Mouse (Mus musculus): ENCODE measurements around the gene Ebf1. TPM values are rescaled to one million over a fixed set of nuclear protein-coding genes. Genes with fewer than 3 reads are reported as not detected.
"Not testable (repeated sequence)": the region's sequence is repeated elsewhere in the genome, so short reads cannot be mapped to it uniquely, and the experiment has no call there.

Gene Ebf1
- 1 to 10 TPM; 2.9 to 6.1 TPM for total RNA-seq (2021)

GRCm38 (mm10) chr11:44616788-44617712 lies at the start of gene Ebf1:
Gene Ebf1 (plus strand): TSS chr11:44617317.
- DNase-seq (ENCODE audit: low spot score in 2 of 2) = peak in 1 of 2 experiments; percentile 36
- intact Hi-C loops (cut with DNase I) = loop anchor here (10.0 kb wide), 2 partner anchors 1058 to 1118 kb away; no protein-coding TSS in a partner anchor

GRCm38 (mm10) chr11:44570336-44570735 lies 46.8 kb upstream of the Ebf1 start:
- intact Hi-C loops (cut with DNase I); DNase-seq (ENCODE audit: low spot score in 2 of 2): not testable (repeated sequence)

- intact Hi-C loops (cut with DNase I) = no loop called here
These were observed 44.3 kb upstream of the Ebf1 start for GRCm38 (mm10) chr11:44572781-44573180.

GRCm38 (mm10) chr11:44573396-44573795 lies 43.7 kb upstream of the Ebf1 start:
- DNase-seq (ENCODE audit: low spot score in 2 of 2) = no peak
- intact Hi-C loops (cut with DNase I) = no loop called here

More at GRCm38 (mm10) chr11:44572781-44573180, 44.3 kb upstream of the Ebf1 start:
- no peak for DNase-seq (ENCODE audit: low spot score in 2 of 2)

GRCm38 (mm10) chr11:44574391-44574790 lies 42.7 kb upstream of the Ebf1 start:
- DNase-seq (ENCODE audit: low spot score in 2 of 2) = no peak
- intact Hi-C loops (cut with DNase I) = no loop called here

- no peak for DNase-seq (ENCODE audit: low spot score in 2 of 2)
- intact Hi-C loops (cut with DNase I) = no loop called here
These were observed 42.3 kb upstream of the Ebf1 start for GRCm38 (mm10) chr11:44574820-44575219.

- no peak for DNase-seq (ENCODE audit: low spot score in 2 of 2)
- intact Hi-C loops (cut with DNase I) = no loop called here
These were observed 39.2 kb upstream of the Ebf1 start for GRCm38 (mm10) chr11:44577911-44578310.

GRCm38 (mm10) chr11:44581277-44581683 lies 35.8 kb upstream of the Ebf1 start:
- DNase-seq (ENCODE audit: low spot score in 2 of 2) = no peak
- intact Hi-C loops (cut with DNase I) = no loop called here

GRCm38 (mm10) chr11:44586047-44586696 lies 30.9 kb upstream of the Ebf1 start:
- intact Hi-C loops (cut with DNase I) = no loop called here
- peak; percentile 50 to 64 for DNase-seq (ENCODE audit: low spot score in 2 of 2)

- intact Hi-C loops (cut with DNase I) = no loop called here
These were observed 24.1 kb upstream of the Ebf1 start for GRCm38 (mm10) chr11:44593016-44593415.

GRCm38 (mm10) chr11:44594768-44595167 lies 22.3 kb upstream of the Ebf1 start:
- DNase-seq (ENCODE audit: low spot score in 2 of 2) = no peak
- intact Hi-C loops (cut with DNase I) = no loop called here

More at GRCm38 (mm10) chr11:44593016-44593415, 24.1 kb upstream of the Ebf1 start:
- DNase-seq (ENCODE audit: low spot score in 2 of 2) = no peak

GRCm38 (mm10) chr11:44606881-44607280 lies 10.2 kb upstream of the Ebf1 start:
- no peak for DNase-seq (ENCODE audit: low spot score in 2 of 2)
- intact Hi-C loops (cut with DNase I) = no loop called here

- DNase-seq (ENCODE audit: low spot score in 2 of 2) = no peak
- intact Hi-C loops (cut with DNase I) = no loop called here
These were observed 8.5 kb upstream of the Ebf1 start for GRCm38 (mm10) chr11:44608646-44609045.

GRCm38 (mm10) chr11:44610971-44611781 lies 5.9 kb upstream of the Ebf1 start:
- DNase-seq (ENCODE audit: low spot score in 2 of 2) = peak; percentile 82 to 85
- intact Hi-C loops (cut with DNase I) = loop anchor here (1.0 to 10.0 kb wide), 5 partner anchors 397 to 1271 kb away; no protein-coding TSS in a partner anchor

- intact Hi-C loops (cut with DNase I) = loop anchor here (5.0 to 10.0 kb wide), 3 partner anchors 1063 to 1270 kb away; no protein-coding TSS in a partner anchor
- no peak for DNase-seq (ENCODE audit: low spot score in 2 of 2)
These were observed 5.0 kb upstream of the Ebf1 start for GRCm38 (mm10) chr11:44612156-44612555.

GRCm38 (mm10) chr11:44612681-44613410 lies 4.3 kb upstream of the Ebf1 start:
- peak in 1 of 2 experiments; percentile 10 for DNase-seq (ENCODE audit: low spot score in 2 of 2)
- intact Hi-C loops (cut with DNase I) = loop anchor here (5.0 to 10.0 kb wide), 3 partner anchors 1062 to 1269 kb away; no protein-coding TSS in a partner anchor

- intact Hi-C loops (cut with DNase I) = loop anchor here (5.0 to 10.0 kb wide), 3 partner anchors 1061 to 1269 kb away; no protein-coding TSS in a partner anchor
These were observed 3.5 kb upstream of the Ebf1 start for GRCm38 (mm10) chr11:44613411-44614180.

More at GRCm38 (mm10) chr11:44613411-44614180, 3.5 kb upstream of the Ebf1 start:
- no peak for DNase-seq (ENCODE audit: low spot score in 2 of 2)
